Mouse (Mus musculus) ES-E14 (cell line): ENCODE measurements around the gene Bcar3. TPM values are rescaled to one million over a fixed set of nuclear protein-coding genes. Genes with fewer than 3 reads are reported as not detected.
A peak's percentile ranks its signal among the peaks of the same experiment; 100 is the strongest.

Source experiments
- DNase-seq: peaks from one replicate; pipeline ENCODE4 v3.0.0-alpha.2; 2013; ENCODE audit warnings: low read depth, low spot score
- H3K27ac ChIP-seq: 2 replicates; pipeline ENCODE4 v1.5.1; 2012; ENCODE audit warnings: low read depth, mild to moderate bottlenecking, low read length, moderate library complexity, mixed read lengths; ENCODE audit not compliant: poor library complexity, insufficient read depth, severe bottlenecking
- H3K36me3 ChIP-seq: 2 replicates; pipeline ENCODE4 v1.6.1; 2012; ENCODE audit warnings: mild to moderate bottlenecking, low read length, moderate library complexity, mixed read lengths; ENCODE audit not compliant: control insufficient read depth, poor library complexity, insufficient read depth, severe bottlenecking
- H3K4me1 ChIP-seq, 2 experiments: fragments of 150-350 bp in 1 of 2; sonication (generic) in 1 of 2; 2 replicates each; pipeline ENCODE4 v1.6.1; 2012; ENCODE audit warnings: low read length in 2 of 2, mild to moderate bottlenecking in 1 of 2, mixed read lengths in 1 of 2; ENCODE audit not compliant: control insufficient read depth in 2 of 2, insufficient read depth in 2 of 2, poor library complexity in 1 of 2
- H3K4me3 ChIP-seq, 2 experiments: fragments of 150-350 bp in 1 of 2; sonication (generic) in 1 of 2; 2 replicates each; pipeline ENCODE4 v1.5.1; 2012; ENCODE audit warnings: low read length in 2 of 2, low read depth in 1 of 2, mild to moderate bottlenecking in 1 of 2, mixed read lengths in 1 of 2; ENCODE audit not compliant: insufficient read depth in 1 of 2, poor library complexity in 1 of 2, severe bottlenecking in 1 of 2
- H3K9ac ChIP-seq: 2 replicates; pipeline ENCODE4 v1.6.1; 2012; ENCODE audit warnings: low read depth, mild to moderate bottlenecking, low read length, mixed read lengths; ENCODE audit not compliant: poor library complexity, insufficient read depth, severe bottlenecking
- H3K9me3 ChIP-seq: fragments of 150-350 bp; sonication (generic); 2 replicates; pipeline ENCODE4 v1.6.1; 2012; ENCODE audit warnings: low read depth, mild to moderate bottlenecking, low read length; ENCODE audit not compliant: control insufficient read depth, insufficient read depth
- CHD2 ChIP-seq: IDR thresholded peaks from 2 replicates; pipeline ENCODE4 v1.6.1; 2014; ENCODE audit warnings: mild to moderate bottlenecking, low read depth, low read length, inconsistent platforms
- HCFC1 ChIP-seq: IDR thresholded peaks from 2 replicates; pipeline ENCODE4 v1.6.1; 2012; ENCODE audit warnings: low read length, inconsistent platforms, borderline replicate concordance; ENCODE audit not compliant: insufficient read depth
- MAFK ChIP-seq: IDR thresholded peaks from 2 replicates; pipeline ENCODE4 v1.6.1; 2014; ENCODE audit warnings: mild to moderate bottlenecking, low read depth, low read length, inconsistent platforms; ENCODE audit not compliant: insufficient read depth
- ZC3H11A ChIP-seq: IDR thresholded peaks from 2 replicates; pipeline ENCODE4 v1.6.1; 2012; ENCODE audit warnings: low read depth, mild to moderate bottlenecking, inconsistent platforms, low read length, borderline replicate concordance
- ZNF384 ChIP-seq: IDR thresholded peaks from 2 replicates; pipeline ENCODE4 v1.6.1; 2012; ENCODE audit warnings: low read depth, low read length, inconsistent platforms
- in situ Hi-C, 2 experiments: fragments of 600-800 bp; cut with MboI; formaldehyde crosslinking; loops; one replicate each; pipeline ENCODE4 v1.15.1; 2025; ENCODE audit warnings: low sequenced_read_pairs in 2 of 2, inconsistent platforms in 1 of 2; ENCODE audit not compliant: unreplicated experiment in 2 of 2
- total RNA-seq: library from RNA; depleted of rRNA; stranded (reverse); fragments of 300-350 nt; gene quantifications from 2 replicates; pipeline ENCODE4 v1.2.3, GENCODE M21; 2012

Bcar3 gene
- total RNA-seq, 1 experiment, result 24.5 TPM

DNA sequence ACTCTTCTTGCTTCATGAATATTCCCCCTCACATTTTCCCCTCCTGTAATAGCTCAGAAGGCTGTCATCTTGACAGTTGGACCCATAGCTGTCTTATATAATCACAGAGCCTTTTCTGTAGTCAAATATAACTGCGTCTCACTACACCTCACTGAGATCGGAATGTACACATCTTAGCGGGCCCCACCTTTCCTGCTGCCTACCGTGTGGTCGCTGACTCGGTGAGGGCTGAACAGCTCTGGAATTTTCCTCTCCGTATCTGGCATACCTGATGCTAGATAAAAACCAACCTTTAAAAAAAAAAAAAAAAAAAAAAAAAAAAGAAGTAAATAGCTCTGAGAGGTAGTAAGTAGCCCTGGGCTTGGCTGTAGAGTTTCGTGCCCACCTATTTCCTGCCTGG lies 164.8 kb downstream of the Bcar3 start:
- H3K9me3 ChIP-seq, result no peaks in the 10 kb centered on the region
- no peak for DNase-seq
- H3K4me3 ChIP-seq, result no peak overlapping the region
- TF ChIP-seq ZNF384, result peak; percentile 80
- no peak for TF ChIP-seq CHD2
- peaks cover 6 to 28% of the 10 kb centered on the region in 2 experiments; a peak in 3 of 4 replicates for H3K4me1 ChIP-seq
- H3K9ac ChIP-seq, result no peak overlapping the region
- in situ Hi-C loops, result no loop called here
- no peak overlapping the region; the same call in 1 of the 2 replicates for H3K27ac ChIP-seq
- peaks cover 2% of the 10 kb centered on the region; the same call in 1 of the 2 replicates for H3K36me3 ChIP-seq

DNA sequence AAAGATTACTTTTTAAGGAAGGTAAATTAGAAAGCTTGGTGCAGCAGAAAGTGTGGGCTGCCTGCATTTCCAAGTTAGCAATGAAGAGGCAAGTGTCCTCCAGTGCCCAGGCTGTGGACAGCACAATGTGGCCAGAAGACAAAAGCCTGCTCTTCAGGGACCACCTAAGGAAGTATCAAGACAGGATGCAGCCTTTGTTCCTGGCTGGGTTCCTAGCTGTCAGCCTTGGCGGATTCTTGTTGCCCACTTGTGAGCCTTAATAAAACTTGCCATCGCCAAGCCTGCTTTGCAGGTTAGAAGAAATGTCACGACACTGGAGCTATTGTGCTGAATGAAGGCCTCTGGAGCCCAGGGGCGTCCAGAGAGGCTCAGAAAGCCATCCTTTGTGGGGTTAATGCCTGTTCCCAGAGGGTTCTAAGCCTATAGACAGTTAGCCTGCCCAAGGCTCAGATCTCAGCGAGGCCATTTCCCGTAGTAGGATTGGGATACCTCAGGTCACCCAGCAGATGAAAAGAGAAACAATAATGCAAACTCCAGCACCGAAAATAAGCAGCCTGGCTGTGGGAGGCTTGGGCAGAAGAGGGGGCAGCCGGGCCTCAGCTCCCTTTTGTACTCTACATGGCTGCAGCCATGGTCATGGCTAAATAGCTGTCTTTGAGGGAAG lies 167.0 kb downstream of the Bcar3 start:
- Histone ChIP-seq H3K27ac (no peak overlapping the region), H3K4me3 (no peak overlapping the region), H3K9ac (no peak overlapping the region), H3K9me3 (no peaks in the 10 kb centered on the region), H3K4me1 (peaks cover 6 to 23% of the 10 kb centered on the region in 2 experiments; a peak in 3 of 4 replicates), H3K36me3 (no peaks in the 10 kb centered on the region; the same call in 1 of the 2 replicates)
- no peak for DNase-seq
- in situ Hi-C loops, result no loop called here
- TF ChIP-seq CHD2, result no peak
- TF ChIP-seq ZNF384, result no peak
- TF ChIP-seq HCFC1, result no peak
- no peak for TF ChIP-seq ZC3H11A
- no peak for TF ChIP-seq MAFK

DNA sequence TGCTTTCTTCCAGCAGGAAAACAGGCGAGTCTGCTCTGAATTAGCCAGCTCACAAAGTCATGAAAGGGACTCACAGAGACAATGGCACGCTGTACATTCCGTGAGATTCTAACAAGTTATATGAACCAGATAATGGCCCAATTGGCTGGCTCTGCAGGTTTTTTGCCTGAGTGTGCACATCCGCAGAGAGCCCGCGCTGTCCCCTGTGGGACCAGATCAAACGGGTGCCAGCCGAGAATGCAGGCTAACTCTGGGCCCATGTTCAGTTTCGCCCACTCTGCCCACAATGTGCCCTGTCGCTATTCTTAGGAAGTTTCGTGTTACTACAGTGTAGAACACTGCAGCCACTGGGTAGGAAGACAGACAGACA lies 167.6 kb downstream of the Bcar3 start:
- Histone ChIP-seq H3K9ac (no peak overlapping the region), H3K27ac (no peak overlapping the region), H3K36me3 (no peaks in the 10 kb centered on the region; the same call in 1 of the 2 replicates), H3K9me3 (no peaks in the 10 kb centered on the region), H3K4me1 (peaks cover 6 to 23% of the 10 kb centered on the region in 2 experiments; a peak in 3 of 4 replicates), H3K4me3 (no peak overlapping the region)
- no peak for DNase-seq
- in situ Hi-C loops, result no loop called here
- no peak for TF ChIP-seq ZNF384
- no peak for TF ChIP-seq HCFC1
- TF ChIP-seq ZC3H11A, result no peak

DNA sequence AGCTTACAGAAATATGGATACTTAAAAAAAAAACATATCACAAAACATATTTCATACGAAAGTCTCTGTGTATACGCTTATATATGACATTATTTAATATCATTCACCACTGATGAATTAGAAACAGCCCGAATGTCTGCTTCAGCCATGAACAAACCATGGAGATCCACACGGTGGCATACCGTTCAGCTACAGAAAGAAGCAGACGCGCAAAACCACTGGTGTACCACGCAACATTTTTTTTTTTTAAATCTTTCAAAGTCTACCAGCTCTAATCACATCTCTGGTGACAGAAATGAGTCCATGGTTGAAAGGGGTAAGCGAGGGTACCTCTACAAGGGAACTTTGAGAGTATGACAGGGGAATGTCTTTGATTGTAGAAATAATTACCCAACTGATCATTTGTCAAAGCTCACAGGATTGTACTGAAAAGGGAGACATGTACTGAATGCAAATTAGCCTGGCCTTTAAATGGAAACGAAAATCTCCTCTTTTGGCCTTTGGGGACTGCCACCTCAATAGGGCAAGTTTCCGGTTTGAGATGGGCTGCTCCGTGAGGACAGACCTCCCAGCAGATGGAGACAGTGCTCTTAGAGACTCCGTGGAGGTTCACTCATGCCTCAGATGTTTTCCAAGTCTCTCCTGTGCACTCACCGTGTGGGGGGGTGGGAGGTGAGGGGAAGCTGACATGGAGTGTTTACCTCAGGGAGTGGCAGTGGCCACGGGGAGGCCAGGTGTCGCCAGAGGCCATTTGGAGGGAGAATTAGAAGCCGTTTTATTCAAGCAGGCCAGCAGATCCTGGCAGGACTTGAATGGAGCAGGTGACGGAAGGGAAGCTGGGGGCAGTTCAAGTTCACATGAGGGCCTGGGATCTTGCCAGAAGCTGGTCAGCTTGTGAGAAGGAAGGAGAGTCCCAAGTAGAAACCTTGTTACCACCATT lies 168.3 kb downstream of the Bcar3 start:
- peaks cover 6 to 24% of the 10 kb centered on the region in 2 experiments; a peak in 3 of 4 replicates for H3K4me1 ChIP-seq
- TF ChIP-seq HCFC1, result no peak
- no peak for TF ChIP-seq MAFK
- no peak for TF ChIP-seq ZNF384
- no peak for TF ChIP-seq ZC3H11A
- TF ChIP-seq CHD2, result no peak
- DNase-seq, result no peak
- no peak overlapping the region for H3K4me3 ChIP-seq
- H3K9ac ChIP-seq, result no peak overlapping the region
- no peaks in the 10 kb centered on the region for H3K9me3 ChIP-seq
- no peak overlapping the region for H3K27ac ChIP-seq
- H3K36me3 ChIP-seq, result no peaks in the 10 kb centered on the region; the same call in 1 of the 2 replicates
- in situ Hi-C loops, result no loop called here
